ENCODE assay signal across 10 mouse cellular contexts in genomic region chr11:23927643-23928042, GRCm38 (mm10). TPM values are rescaled to one million over a fixed set of nuclear protein-coding genes. Genes with fewer than 3 reads are reported as not detected.
DNase-seq lines count a peak whose midpoint lies in the region; ATAC-seq lines count a peak whose summit lies in the region.
"Had no signal": no experiment of that assay in that cellular context is flagged by ENCODE, and none has a peak within 500 bp of the region (broad histone marks: within the 10 kb centered on the region; RNA-seq: fewer than 3 reads in every experiment).

No protein-coding gene starts in this region.

- no peak for ATAC-seq in heart, embryonic 11.5 days (replicated peaks; ENCODE audit: insufficient number of reproducible peaks, low FRiP score, low TSS enrichment)
- ATAC-seq in embryonic facial prominence, embryonic 15.5 days (ENCODE audit: insufficient number of reproducible peaks, low FRiP score, low TSS enrichment, low read depth) = no peak

- no peaks in the 10 kb centered on the region for H3K9me3 ChIP-seq in heart, embryonic 11.5 days (replicated peaks; ENCODE audit: control insufficient read depth, low read length)
- H3K9me3 ChIP-seq in embryonic facial prominence, embryonic 15.5 days (replicated peaks) = no peaks in the 10 kb centered on the region
- no peaks in the 10 kb centered on the region for H3K9me3 ChIP-seq in limb, embryonic 10.5 days (replicated peaks)

- 32% methylated on average over 8 of the region's 8 CpGs for WGBS in heart, embryonic 11.5 days (ENCODE audit: insufficient replicate concordance)
- WGBS in embryonic facial prominence, embryonic 15.5 days = 15% methylated on average over 8 of the region's 8 CpGs
- 37% methylated on average over 8 of the region's 8 CpGs for WGBS in limb, embryonic 10.5 days

- H3K4me1 ChIP-seq in heart, embryonic 11.5 days (ENCODE audit: control insufficient read depth, insufficient read depth, low read length) = no peaks in the 10 kb centered on the region
- no peaks in the 10 kb centered on the region; the same call in 1 of the 2 replicates for H3K4me1 ChIP-seq in embryonic facial prominence, embryonic 15.5 days
- peaks cover 8% of the 10 kb centered on the region for H3K4me1 ChIP-seq in limb, embryonic 10.5 days

- intact Hi-C loops in gastrocnemius, postnatal 14 days (cut with DNase I; ENCODE audit: low total_unique reads) = no loop called here

- H3K27me3 ChIP-seq in heart, embryonic 11.5 days (ENCODE audit: control insufficient read depth, insufficient read depth, low read length) = no peaks in the 10 kb centered on the region
- no peaks in the 10 kb centered on the region for H3K27me3 ChIP-seq in embryonic facial prominence, embryonic 15.5 days
- H3K27me3 ChIP-seq in limb, embryonic 10.5 days (ENCODE audit: low read depth, poor library complexity, severe bottlenecking) = no peaks in the 10 kb centered on the region

- no peak overlapping the region for H3K27ac ChIP-seq in heart, embryonic 11.5 days (ENCODE audit: low read depth, low read length)
- no peak overlapping the region for H3K27ac ChIP-seq in embryonic facial prominence, embryonic 15.5 days (replicated peaks)
- H3K27ac ChIP-seq in limb, embryonic 10.5 days = no peak overlapping the region

- no peak overlapping the region for H3K9ac ChIP-seq in heart, embryonic 11.5 days (ENCODE audit: low read depth, low read length)
- H3K9ac ChIP-seq in embryonic facial prominence, embryonic 15.5 days = no peak overlapping the region

- no peaks in the 10 kb centered on the region for H3K36me3 ChIP-seq in heart, embryonic 11.5 days (ENCODE audit: control insufficient read depth, insufficient read depth, low read length)
- no peaks in the 10 kb centered on the region for H3K36me3 ChIP-seq in embryonic facial prominence, embryonic 15.5 days
- H3K36me3 ChIP-seq in limb, embryonic 10.5 days = no peaks in the 10 kb centered on the region

- H3K4me3 ChIP-seq in heart, embryonic 11.5 days (ENCODE audit: low read depth, low read length) = no peak overlapping the region
- H3K4me3 ChIP-seq in embryonic facial prominence, embryonic 15.5 days (replicated peaks) = peak overlapping the region; percentile 2; the same call in 1 of the 2 replicates
- 0 out of 2 replicates have a peak overlapping the region, but pooled peaks have one; percentile 5 for H3K4me3 ChIP-seq in limb, embryonic 10.5 days

- no peak for DNase-seq in heart, postnatal 4 days
- peak; percentile 15 for DNase-seq in CD4-positive, CD25-positive, alpha-beta regulatory T cell, adult 2 months (ENCODE audit: low read depth, low spot score)
- DNase-seq in limb, embryonic 10.5 days (ENCODE audit: low spot score) = peak; percentile 33
- no peak for DNase-seq in adrenal gland, adult 2 months
- no peak for DNase-seq in gastrocnemius, postnatal 14 days
- DNase-seq in urinary bladder, postnatal 25 days (ENCODE audit: low spot score) = no peak
- DNase-seq: adrenal gland, postnatal 10 days; cerebellum, adult 9-11 months had no signal

- H3K4me2 ChIP-seq in heart, embryonic 11.5 days = peak overlapping the region; percentile 37; the same call in 1 of the 2 replicates
- peak overlapping the region; percentile 32 for H3K4me2 ChIP-seq in embryonic facial prominence, embryonic 15.5 days (replicated peaks)

RNA-seq across cellular contexts. Expression of gene Papolg, which starts 32.6 kb away (rescaled TPM):
- polyA plus RNA-seq in heart, embryonic 11.5 days (2014; fragmentation: Nextera tagmentation; extraction: Ambion mirVana) = 11.2 and 13.6 TPM in 2 replicates
- 1 to 10 TPM; 8.0 to 9.0 TPM for total RNA-seq in heart, postnatal 4 days (2021)
- 11.9 and 12.3 TPM in 2 replicates for polyA plus RNA-seq in embryonic facial prominence, embryonic 15.5 days (2015; fragmentation: Nextera tagmentation; extraction: Ambion mirVana)
- polyA plus RNA-seq in limb, embryonic 10.5 days (2016; fragmentation: Nextera tagmentation; extraction: Ambion mirVana) = 16.4 and 19.7 TPM in 2 replicates
- total RNA-seq in adrenal gland, adult 2 months (2021) = 10 to 100 TPM; 10.6 to 14.0 TPM
- polyA plus RNA-seq in adrenal gland, adult 2 months (2012; rRNA removed) = 1.2 and 1.3 TPM in 2 replicates
- 1 to 10 TPM; 3.6 to 4.0 TPM for total RNA-seq in gastrocnemius, postnatal 14 days (2021)

Comparison
In these comparisons a context has a peak if more than half of its experiments do, and no peak if none do; other contexts are left out.
1. DNase-seq: peak in CD4-positive, CD25-positive, alpha-beta regulatory T cell, adult 2 months (single experiment) and limb, embryonic 10.5 days (single experiment); none in heart, postnatal 4 days (single experiment), adrenal gland, adult 2 months (single experiment), gastrocnemius, postnatal 14 days (single experiment) and urinary bladder, postnatal 25 days (single experiment).